Mouse (Mus musculus) lung, postnatal 36 days (tissue): ENCODE data around the gene Heg1.
A peak's percentile ranks its signal among the peaks of the same experiment; 100 is the strongest.

Experiments used
- DNase-seq: peaks from one replicate; pipeline ENCODE4 v3.0.0; 2022; ENCODE audit warnings: mixed read lengths

The Heg1 gene

GRCm38 (mm10) chr16:33708031-33708430 is 23.9 kb downstream of the Heg1 start:
- peak; percentile 65 for DNase-seq

- DNase-seq = no peak
These were observed 24.6 kb downstream of the Heg1 start for GRCm38 (mm10) chr16:33708585-33709397.

GRCm38 (mm10) chr16:33714271-33714670 is 30.1 kb downstream of the Heg1 start:
- DNase-seq = peak; percentile 92

- no peak for DNase-seq
These were observed 39.1 kb downstream of the Heg1 start for GRCm38 (mm10) chr16:33723241-33723640.

GRCm38 (mm10) chr16:33723983-33724382 is 39.8 kb downstream of the Heg1 start:
- DNase-seq = no peak

- no peak for DNase-seq
These were observed 42.1 kb downstream of the Heg1 start for GRCm38 (mm10) chr16:33726261-33726660.

GRCm38 (mm10) chr16:33726892-33727291 is 42.7 kb downstream of the Heg1 start:
- no peak for DNase-seq

- no peak for DNase-seq
These were observed 44.3 kb downstream of the Heg1 start for GRCm38 (mm10) chr16:33728427-33728826.

GRCm38 (mm10) chr16:33731291-33731690 is 47.1 kb downstream of the Heg1 start:
- DNase-seq = no peak

GRCm38 (mm10) chr16:33732237-33732749 is 48.1 kb downstream of the Heg1 start:
- peak; percentile 17 for DNase-seq

GRCm38 (mm10) chr16:33732846-33733580 is 48.8 kb downstream of the Heg1 start:
- DNase-seq = no peak

- DNase-seq = no peak
These were observed 49.7 kb downstream of the Heg1 start for GRCm38 (mm10) chr16:33733864-33734263.

- DNase-seq = peak; percentile 31
These were observed 50.4 kb downstream of the Heg1 start for GRCm38 (mm10) chr16:33734545-33734944.

GRCm38 (mm10) chr16:33735238-33735637 is 51.1 kb downstream of the Heg1 start:
- DNase-seq = no peak

- DNase-seq = no peak
These were observed 51.6 kb downstream of the Heg1 start for GRCm38 (mm10) chr16:33735791-33736190.

- no peak for DNase-seq
These were observed 52.6 kb downstream of the Heg1 start for GRCm38 (mm10) chr16:33736746-33737145.

GRCm38 (mm10) chr16:33738949-33739719 is 55.0 kb downstream of the Heg1 start:
- no peak for DNase-seq

- DNase-seq = peak; percentile 69
These were observed 55.6 kb downstream of the Heg1 start for GRCm38 (mm10) chr16:33739802-33740201.

- peak; percentile 38 for DNase-seq
These were observed 56.2 kb downstream of the Heg1 start for GRCm38 (mm10) chr16:33740416-33740815.

- DNase-seq = no peak
These were observed 57.6 kb downstream of the Heg1 start for GRCm38 (mm10) chr16:33741795-33742194.

- DNase-seq = no peak
These were observed 58.1 kb downstream of the Heg1 start for GRCm38 (mm10) chr16:33742233-33742632.

- DNase-seq = peak; percentile 58
These were observed 60.7 kb downstream of the Heg1 start for GRCm38 (mm10) chr16:33744622-33745419.
